Mouse (Mus musculus): ENCODE results near the gene Nemp1.
A peak's percentile ranks its signal among the peaks of the same experiment; 100 is the strongest.
"Not testable (repeated sequence)": the region's sequence is repeated elsewhere in the genome, so short reads cannot be mapped to it uniquely, and the experiment has no call there.

The Nemp1 gene

GRCm38 (mm10) chr10:127643553-127644238, 23.0 kb upstream of the Nemp1 start:
- peak; percentile 48 for DNase-seq (ENCODE audit: low read depth, low spot score)

DNA sequence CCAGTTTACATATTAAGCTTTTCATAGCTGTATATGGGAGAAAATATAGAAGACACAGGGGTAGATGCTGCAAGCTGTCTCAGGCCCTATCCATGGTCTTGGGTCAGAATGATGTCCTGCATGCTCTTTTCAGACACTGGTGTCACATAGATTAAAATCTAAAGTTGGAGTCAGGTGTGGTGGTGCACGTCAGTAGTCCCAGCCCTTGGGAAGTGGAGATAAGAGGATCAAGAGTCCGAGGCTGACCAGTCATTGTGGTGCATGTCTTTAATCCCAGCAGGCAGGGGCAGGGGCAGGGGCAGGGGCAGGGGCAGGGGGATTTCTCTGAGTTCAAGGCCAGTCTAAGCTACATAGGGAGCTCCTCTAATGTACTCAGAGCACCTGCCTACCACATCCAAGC, 20.9 kb upstream of the Nemp1 start:
- no peak for DNase-seq (ENCODE audit: low read depth, low spot score)

- DNase-seq (ENCODE audit: low read depth, low spot score): no peak
These were observed 13.6 kb upstream of the Nemp1 start for GRCm38 (mm10) chr10:127652906-127653638.

DNA sequence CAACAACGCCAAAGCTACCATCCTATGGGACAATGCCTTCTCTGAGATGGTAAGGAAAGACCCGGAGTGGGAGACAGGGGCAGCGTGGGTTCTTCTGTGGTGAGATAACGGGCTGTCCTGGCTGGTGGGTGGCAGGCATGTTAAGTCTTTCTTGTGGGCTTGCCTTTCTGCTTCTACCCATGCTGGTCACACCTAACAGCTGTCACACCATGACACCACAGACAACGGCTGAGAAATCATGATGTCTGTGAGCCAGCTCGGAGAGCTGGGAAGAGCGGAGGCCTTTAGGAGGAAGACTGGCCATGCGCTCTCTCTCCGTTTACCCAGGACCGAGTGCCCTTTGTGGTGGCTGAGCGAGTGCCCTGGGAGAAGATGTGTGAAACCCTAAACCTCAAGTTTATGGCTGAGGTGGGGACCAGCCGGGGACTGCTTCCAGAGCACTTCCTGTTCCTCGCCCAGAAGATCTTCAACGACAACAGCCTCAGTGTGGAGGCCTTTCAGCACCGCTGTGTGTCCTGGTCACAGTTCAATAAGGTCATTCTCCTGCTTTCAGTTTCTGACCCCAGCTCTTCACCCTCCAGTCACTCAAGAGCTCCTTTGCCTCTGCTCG, 11.6 kb upstream of the Nemp1 start:
- DNase-seq (ENCODE audit: low read depth, low spot score): no peak

DNA sequence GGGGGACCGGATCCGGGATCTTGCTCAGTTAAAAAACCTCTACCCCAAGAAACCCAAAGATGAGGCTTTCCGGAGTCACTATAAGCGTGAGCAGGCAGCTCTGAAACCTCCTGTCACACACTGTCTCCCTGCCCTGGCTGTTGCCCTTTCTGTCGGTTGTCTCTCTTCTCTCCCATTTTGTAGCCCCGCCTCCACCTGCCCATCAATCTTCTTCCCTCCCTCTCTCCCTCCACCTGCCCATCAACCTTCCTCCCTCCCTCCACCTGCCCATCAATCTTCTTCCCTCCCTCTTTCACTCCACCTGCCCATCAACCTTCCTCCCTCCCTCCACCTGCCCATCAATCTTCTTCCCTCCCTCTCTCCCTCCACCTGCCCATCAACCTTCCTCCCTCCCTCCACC, 9.1 kb upstream of the Nemp1 start:
- DNase-seq (ENCODE audit: low read depth, low spot score): not testable (repeated sequence)

GRCm38 (mm10) chr10:127658076-127658475, 8.6 kb upstream of the Nemp1 start:
- no peak for DNase-seq (ENCODE audit: low read depth, low spot score)

- no peak for DNase-seq (ENCODE audit: low read depth, low spot score)
These were observed 7.2 kb upstream of the Nemp1 start for GRCm38 (mm10) chr10:127659551-127659950.

DNA sequence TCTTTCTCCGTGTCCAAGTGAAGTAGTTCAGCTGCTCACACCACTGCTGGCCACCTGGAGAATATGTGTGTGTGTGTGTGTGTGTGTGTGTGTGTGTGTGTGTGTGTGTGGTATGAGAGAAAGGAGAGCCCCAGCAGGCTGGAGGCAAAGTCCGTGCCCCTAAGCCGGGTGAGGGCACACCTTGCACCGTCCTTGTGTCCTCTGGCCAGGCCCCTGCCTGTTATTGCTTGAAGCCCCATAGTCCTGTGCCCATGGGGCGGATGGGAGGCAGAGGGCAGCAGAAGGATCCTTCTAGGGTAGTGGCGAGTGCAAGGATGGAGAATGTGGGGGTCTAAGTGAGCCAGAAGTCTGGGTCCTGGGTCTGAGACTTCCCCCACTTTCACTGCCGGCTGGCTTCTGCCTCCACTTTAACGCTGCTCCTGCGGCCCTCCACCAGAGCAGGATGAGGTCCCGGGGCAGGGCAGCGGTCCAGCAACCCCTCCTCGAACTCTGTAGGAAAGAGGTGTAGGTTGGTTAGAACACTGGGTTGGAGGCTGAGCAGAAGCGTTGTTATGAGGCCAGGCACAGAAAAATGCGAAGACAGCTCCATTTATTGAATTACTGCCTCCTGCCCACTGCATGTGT, 5.3 kb upstream of the Nemp1 start:
- no peak for DNase-seq (ENCODE audit: low read depth, low spot score)

- DNase-seq (ENCODE audit: low read depth, low spot score): peak; percentile 94
These were observed 4.6 kb upstream of the Nemp1 start for GRCm38 (mm10) chr10:127661915-127662663.

DNA sequence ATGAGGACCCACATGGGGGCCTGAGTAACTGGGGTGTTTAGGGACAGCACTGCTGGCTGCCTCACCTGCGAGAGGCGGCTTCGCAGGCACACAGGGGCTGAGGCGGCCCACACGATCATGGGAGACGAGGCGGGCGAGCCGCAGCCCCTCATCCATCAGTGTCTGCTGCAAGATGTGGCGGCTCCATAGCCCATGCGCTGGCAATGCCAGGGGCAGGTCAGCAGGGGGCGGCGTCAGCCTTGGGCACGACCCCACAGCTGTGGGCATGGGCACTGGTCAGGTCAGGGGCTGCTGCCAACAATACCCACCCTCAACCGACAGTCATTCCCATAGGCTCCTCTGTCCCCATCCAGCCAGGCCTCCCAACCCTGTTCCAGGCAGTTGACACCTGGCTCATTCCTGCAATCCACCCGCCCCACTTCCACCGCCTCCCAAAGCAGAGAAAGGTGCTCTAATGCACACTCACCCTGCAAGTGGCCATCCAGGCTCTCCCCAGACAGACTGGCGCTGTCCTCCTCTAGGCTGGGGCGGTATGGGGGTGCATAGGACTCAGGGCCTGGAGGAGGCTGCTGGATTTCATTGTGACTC, 3.9 kb upstream of the Nemp1 start:
- DNase-seq (ENCODE audit: low read depth, low spot score): no peak

- DNase-seq (ENCODE audit: low read depth, low spot score): no peak
These were observed 3.1 kb upstream of the Nemp1 start for GRCm38 (mm10) chr10:127663590-127663989.

- no peak for DNase-seq (ENCODE audit: low read depth, low spot score)
These were observed 2.5 kb upstream of the Nemp1 start for GRCm38 (mm10) chr10:127664166-127664565.

- DNase-seq (ENCODE audit: low read depth, low spot score): peak; percentile 42
These were observed 1.8 kb upstream of the Nemp1 start for GRCm38 (mm10) chr10:127664891-127665290.

- peak; percentile 70 for DNase-seq (ENCODE audit: low read depth, low spot score)
These were observed 1.1 kb upstream of the Nemp1 start for GRCm38 (mm10) chr10:127665366-127666181.

- DNase-seq (ENCODE audit: low read depth, low spot score): peak; percentile 92
These were observed 780 bp downstream of the Nemp1 start for GRCm38 (mm10) chr10:127667269-127668092.

GRCm38 (mm10) chr10:127668093-127669050, 1.7 kb downstream of the Nemp1 start, which contains the start of gene Nab2:
Gene Nab2 (minus strand): TSS chr10:127668568.
- peak; percentile 90 for DNase-seq (ENCODE audit: low read depth, low spot score)

GRCm38 (mm10) chr10:127669170-127669569, 2.5 kb downstream of the Nemp1 start:
- peak; percentile 75 for DNase-seq (ENCODE audit: low read depth, low spot score)

DNA sequence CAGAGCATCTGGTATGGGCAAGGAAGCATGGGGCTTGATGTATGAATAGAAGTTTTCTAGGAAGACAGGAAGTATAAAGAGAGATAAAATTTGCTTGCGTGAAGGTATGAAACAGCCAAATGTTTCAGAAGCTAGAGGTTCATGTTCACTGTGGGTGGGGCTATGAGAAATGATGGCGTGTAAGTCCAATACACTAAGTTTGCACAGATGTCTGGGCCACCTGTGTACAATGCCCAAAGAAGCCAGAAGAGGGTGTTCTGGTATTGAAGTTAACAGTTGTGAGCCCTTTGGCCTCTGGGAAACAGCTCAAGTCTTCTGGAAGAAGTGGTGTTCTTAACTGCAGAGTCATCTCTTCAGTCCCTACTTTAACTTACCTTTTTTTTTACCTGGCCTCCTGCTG, 3.5 kb downstream of the Nemp1 start:
- DNase-seq (ENCODE audit: low read depth, low spot score): no peak

All from brain, adult 2 months (tissue).